Mouse (Mus musculus): ENCODE measurements around the gene Cd40. TPM values are rescaled to one million over a fixed set of nuclear protein-coding genes. Genes with fewer than 3 reads are reported as not detected.

Cd40 gene
- polyA plus RNA-seq, 1 experiment: 13.6 TPM

DNA sequence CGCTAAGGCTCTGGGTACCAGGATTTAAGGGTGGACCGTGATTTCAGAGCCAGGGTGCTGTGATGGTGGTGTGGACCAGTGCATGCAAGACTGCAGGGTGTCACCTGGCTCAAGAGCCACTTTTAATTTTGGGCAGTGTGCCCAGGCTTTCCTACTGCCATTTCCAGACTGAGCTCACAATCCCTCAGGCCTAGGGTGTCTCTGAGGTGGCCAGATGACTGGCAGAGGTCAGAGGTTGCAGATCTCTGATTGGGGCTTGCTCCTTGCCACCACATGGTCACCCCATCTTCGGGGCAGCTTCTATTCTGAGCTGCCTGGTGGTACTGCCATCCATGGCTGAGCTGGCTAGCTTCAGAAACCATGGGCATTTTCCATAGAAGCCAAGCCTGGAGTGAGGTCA, 43.4 kb downstream of the Cd40 start:
- no peaks in the 10 kb centered on the region; the same call in 1 of the 2 replicates for H3K4me1 ChIP-seq (ENCODE audit: control insufficient read depth, insufficient read depth, low read length)
- no peak for TF ChIP-seq CTCF (IDR thresholded peaks at IDR 0.05; ENCODE audit: control insufficient read depth, insufficient read depth, low read length)
- TF ChIP-seq POLR2A (IDR thresholded peaks at IDR 0.05; ENCODE audit: borderline replicate concordance, control insufficient read depth, low read depth, low read length): no peak
- WGBS: 68% methylated on average over 3 of the region's 3 CpGs

GRCm38 (mm10) chr2:165100749-165101148, 45.3 kb downstream of the Cd40 start:
- no peaks in the 10 kb centered on the region; the same call in 1 of the 2 replicates for H3K4me1 ChIP-seq (ENCODE audit: control insufficient read depth, insufficient read depth, low read length)
- no peak for TF ChIP-seq CTCF (IDR thresholded peaks at IDR 0.05; ENCODE audit: control insufficient read depth, insufficient read depth, low read length)
- TF ChIP-seq POLR2A (IDR thresholded peaks at IDR 0.05; ENCODE audit: borderline replicate concordance, control insufficient read depth, low read depth, low read length): no peak
- WGBS: 6% methylated on average over 6 of the region's 6 CpGs
- H3K27ac ChIP-seq (ENCODE audit: control insufficient read depth, insufficient read depth, low read depth, low read length, poor library complexity): no peak overlapping the region
- no peak overlapping the region for H3K4me3 ChIP-seq (replicated peaks; ENCODE audit: control insufficient read depth, low read depth, low read length)

More for the DNA sequence above, 43.4 kb downstream of the Cd40 start:
- H3K4me3 ChIP-seq (replicated peaks; ENCODE audit: control insufficient read depth, low read depth, low read length): no peak overlapping the region
- H3K27ac ChIP-seq (ENCODE audit: control insufficient read depth, insufficient read depth, low read depth, low read length, poor library complexity): no peak overlapping the region

DNA sequence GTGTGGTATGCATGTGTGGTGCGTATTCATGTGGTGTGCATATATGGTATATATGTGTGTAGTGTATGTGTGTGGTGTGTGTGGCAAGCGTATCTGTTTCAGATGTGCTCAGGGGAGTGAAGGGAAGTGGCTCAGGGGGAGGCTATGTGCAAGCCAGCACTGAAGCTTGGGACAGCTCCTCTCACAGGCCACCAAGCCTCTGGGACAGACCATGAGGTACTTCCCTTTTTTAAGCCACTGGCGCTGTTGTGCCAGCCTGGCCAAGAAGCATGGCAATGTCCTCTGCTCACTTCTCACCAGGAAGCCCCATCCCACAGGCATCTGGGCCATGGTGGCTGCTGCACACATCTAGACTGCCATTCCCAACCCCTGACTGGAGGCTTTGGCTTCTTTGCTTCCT, 47.5 kb downstream of the Cd40 start:
- TF ChIP-seq POLR2A (IDR thresholded peaks at IDR 0.05; ENCODE audit: borderline replicate concordance, control insufficient read depth, low read depth, low read length) (no peak), CTCF (IDR thresholded peaks at IDR 0.05; ENCODE audit: control insufficient read depth, insufficient read depth, low read length) (no peak)
- Histone ChIP-seq H3K4me1 (ENCODE audit: control insufficient read depth, insufficient read depth, low read length) (no peaks in the 10 kb centered on the region; the same call in 1 of the 2 replicates), H3K4me3 (replicated peaks; ENCODE audit: control insufficient read depth, low read depth, low read length) (no peak overlapping the region), H3K27ac (ENCODE audit: control insufficient read depth, insufficient read depth, low read depth, low read length, poor library complexity) (no peak overlapping the region)
- 37% methylated on average over 3 of the region's 3 CpGs for WGBS

- Histone ChIP-seq H3K4me3 (replicated peaks; ENCODE audit: control insufficient read depth, low read depth, low read length) (no peak overlapping the region), H3K4me1 (ENCODE audit: control insufficient read depth, insufficient read depth, low read length) (no peaks in the 10 kb centered on the region; the same call in 1 of the 2 replicates), H3K27ac (ENCODE audit: control insufficient read depth, insufficient read depth, low read depth, low read length, poor library complexity) (no peak overlapping the region)
- TF ChIP-seq CTCF (IDR thresholded peaks at IDR 0.05; ENCODE audit: control insufficient read depth, insufficient read depth, low read length) (no peak), POLR2A (IDR thresholded peaks at IDR 0.05; ENCODE audit: borderline replicate concordance, control insufficient read depth, low read depth, low read length) (no peak)
- WGBS: 74% methylated on average over 16 of the region's 16 CpGs
Measured at GRCm38 (mm10) chr2:165105513-165106079, 50.2 kb downstream of the Cd40 start.

DNA sequence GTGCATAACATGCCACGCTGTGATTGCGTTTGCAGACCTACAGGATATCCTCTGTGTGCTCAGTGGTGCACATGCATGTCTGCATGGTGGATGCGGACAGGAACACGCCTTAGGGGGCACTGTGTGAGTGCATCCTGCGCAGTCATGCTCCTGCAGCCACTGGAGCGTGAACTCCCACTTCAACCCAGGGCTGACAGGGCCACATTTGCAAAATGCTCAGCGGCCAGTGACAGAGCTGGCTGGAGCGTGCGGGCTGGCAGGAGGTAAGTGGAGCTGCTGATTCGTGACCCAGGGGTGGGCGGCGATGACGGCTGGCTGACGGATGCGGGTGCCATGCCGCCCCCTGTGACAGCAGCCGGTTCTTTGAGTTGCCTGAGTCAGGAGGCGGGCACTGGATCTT, 51.2 kb downstream of the Cd40 start:
- TF ChIP-seq POLR2A (IDR thresholded peaks at IDR 0.05; ENCODE audit: borderline replicate concordance, control insufficient read depth, low read depth, low read length) (no peak), CTCF (IDR thresholded peaks at IDR 0.05; ENCODE audit: control insufficient read depth, insufficient read depth, low read length) (no peak)
- WGBS: 29% methylated on average over 18 of the region's 18 CpGs
- H3K4me1 ChIP-seq (ENCODE audit: control insufficient read depth, insufficient read depth, low read length): no peaks in the 10 kb centered on the region; the same call in 1 of the 2 replicates
- H3K4me3 ChIP-seq (replicated peaks; ENCODE audit: control insufficient read depth, low read depth, low read length): no peak overlapping the region
- no peak overlapping the region for H3K27ac ChIP-seq (ENCODE audit: control insufficient read depth, insufficient read depth, low read depth, low read length, poor library complexity)

DNA sequence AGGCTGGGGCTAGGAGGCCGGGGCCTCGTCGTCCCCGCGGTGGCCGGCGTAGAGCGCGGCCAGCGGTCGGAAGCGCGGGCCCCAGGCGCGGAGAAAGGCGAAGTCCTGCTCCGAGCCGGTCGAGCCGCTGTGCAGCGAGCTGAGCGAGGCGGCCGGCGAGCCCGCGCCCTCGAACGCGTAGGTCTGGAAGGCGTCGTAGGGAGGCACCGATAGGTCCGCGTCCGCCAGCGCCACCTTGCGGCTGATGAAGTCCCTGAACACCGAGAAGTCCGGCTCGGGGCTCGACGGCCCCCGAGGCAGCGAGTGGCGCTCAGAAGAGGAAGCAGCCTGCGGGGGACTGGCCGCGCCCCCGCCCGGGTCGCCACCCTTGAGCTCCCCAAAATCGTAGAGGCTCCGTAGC, 56.7 kb downstream of the Cd40 start:
- no peak for TF ChIP-seq POLR2A (IDR thresholded peaks at IDR 0.05; ENCODE audit: borderline replicate concordance, control insufficient read depth, low read depth, low read length)
- TF ChIP-seq CTCF (IDR thresholded peaks at IDR 0.05; ENCODE audit: control insufficient read depth, insufficient read depth, low read length): peak; percentile 82
- Histone ChIP-seq H3K27ac (ENCODE audit: control insufficient read depth, insufficient read depth, low read depth, low read length, poor library complexity) (no peak overlapping the region), H3K4me3 (replicated peaks; ENCODE audit: control insufficient read depth, low read depth, low read length) (no peak overlapping the region), H3K4me1 (ENCODE audit: control insufficient read depth, insufficient read depth, low read length) (no peaks in the 10 kb centered on the region; the same call in 1 of the 2 replicates)
- WGBS: under 1% methylated on average over 54 of the region's 54 CpGs

- H3K4me1 ChIP-seq (ENCODE audit: control insufficient read depth, insufficient read depth, low read length): no peaks in the 10 kb centered on the region; the same call in 1 of the 2 replicates
- H3K27ac ChIP-seq (ENCODE audit: control insufficient read depth, insufficient read depth, low read depth, low read length, poor library complexity): no peak overlapping the region
- H3K4me3 ChIP-seq (replicated peaks; ENCODE audit: control insufficient read depth, low read depth, low read length): no peak overlapping the region
- WGBS: 33% methylated on average over 11 of the region's 11 CpGs
- TF ChIP-seq POLR2A (IDR thresholded peaks at IDR 0.05; ENCODE audit: borderline replicate concordance, control insufficient read depth, low read depth, low read length) (no peak), CTCF (IDR thresholded peaks at IDR 0.05; ENCODE audit: control insufficient read depth, insufficient read depth, low read length) (no peak)
Measured at GRCm38 (mm10) chr2:165113733-165114132, 58.3 kb downstream of the Cd40 start.

DNA sequence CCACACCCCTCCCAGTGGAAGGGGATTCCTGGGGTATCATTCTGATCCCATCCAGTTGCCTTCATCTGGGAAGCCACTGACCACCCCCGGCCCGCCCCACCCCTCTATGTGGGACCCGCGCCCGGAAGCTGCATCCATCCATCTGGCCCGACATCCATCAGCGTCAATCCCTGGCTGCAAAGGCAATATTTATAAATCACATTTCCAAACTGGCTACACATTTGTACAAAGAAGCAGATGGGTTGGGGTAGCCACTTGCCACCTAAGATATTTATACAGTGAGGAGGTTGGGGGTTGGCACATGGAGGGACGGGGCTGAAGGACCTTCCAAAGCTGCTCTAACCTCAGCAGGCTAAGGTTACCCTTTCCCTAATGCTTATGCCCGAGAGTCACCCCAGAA, 65.3 kb downstream of the Cd40 start:
- WGBS: 78% methylated on average over 9 of the region's 9 CpGs
- Histone ChIP-seq H3K4me3 (replicated peaks; ENCODE audit: control insufficient read depth, low read depth, low read length) (no peak overlapping the region), H3K4me1 (ENCODE audit: control insufficient read depth, insufficient read depth, low read length) (no peaks in the 10 kb centered on the region; the same call in 1 of the 2 replicates), H3K27ac (ENCODE audit: control insufficient read depth, insufficient read depth, low read depth, low read length, poor library complexity) (no peak overlapping the region)
- TF ChIP-seq CTCF (IDR thresholded peaks at IDR 0.05; ENCODE audit: control insufficient read depth, insufficient read depth, low read length) (no peak), POLR2A (IDR thresholded peaks at IDR 0.05; ENCODE audit: borderline replicate concordance, control insufficient read depth, low read depth, low read length) (no peak)
